Mouse (Mus musculus) small intestine, adult 2 months (tissue): ENCODE measurements around the gene Cdk7.

ENCODE experiments used
- CTCF ChIP-seq: fragments of 200-500 bp; IDR thresholded peaks from 2 replicates; pipeline ENCODE4 v1.5.1; 2012; ENCODE audit warnings: low read depth, mild to moderate bottlenecking, control low read depth, inconsistent platforms, low read length, moderate library complexity, mixed read lengths; ENCODE audit not compliant: insufficient replicate concordance, insufficient read length; ENCODE audit errors: extremely low read depth
- POLR2A ChIP-seq: fragments of 200-500 bp; IDR thresholded peaks from 2 replicates; pipeline ENCODE4 v1.6.1; 2012; ENCODE audit warnings: low read depth, mild to moderate bottlenecking, control low read depth, inconsistent platforms, low read length, moderate library complexity

- TF ChIP-seq CTCF = no peak
- TF ChIP-seq POLR2A = no peak
Observed at GRCm38 (mm10) chr13:100706206-100706605, 24.5 kb downstream of the Cdk7 start.
